Mouse (Mus musculus) embryonic facial prominence, embryonic 15.5 days (tissue): ENCODE results near the gene Tpsg1. TPM values are rescaled to one million over a fixed set of nuclear protein-coding genes. Genes with fewer than 3 reads are reported as not detected.

ENCODE experiments used
- ATAC-seq: fragments of 200-750 bp; cut with Nextera tagmentation; 2 replicates; pipeline ENCODE4 v1.8.0; 2017; ENCODE audit warnings: low read depth, moderate TSS enrichment; ENCODE audit not compliant: insufficient number of reproducible peaks, low FRiP score, low TSS enrichment
- H3K27ac ChIP-seq: fragments of 300-500 bp; sonication (generic); replicated peaks from 2 replicates; pipeline ENCODE4 v1.5.1; 2015; ENCODE audit warnings: mild to moderate bottlenecking, inconsistent platforms
- H3K27me3 ChIP-seq: fragments of 300-500 bp; sonication (generic); 2 replicates; pipeline ENCODE4 v1.6.1; 2015; ENCODE audit warnings: inconsistent platforms
- H3K36me3 ChIP-seq: fragments of 300-500 bp; sonication (generic); 2 replicates; pipeline ENCODE4 v1.6.1; 2015; ENCODE audit warnings: mild to moderate bottlenecking, inconsistent platforms
- H3K4me1 ChIP-seq: fragments of 300-500 bp; sonication (generic); 2 replicates; pipeline ENCODE4 v1.6.1; 2015; ENCODE audit warnings: inconsistent platforms
- H3K4me2 ChIP-seq: fragments of 300-500 bp; sonication (generic); replicated peaks from 2 replicates; pipeline ENCODE4 v1.6.1; 2015; ENCODE audit warnings: mild to moderate bottlenecking, inconsistent platforms
- H3K4me3 ChIP-seq: fragments of 300-500 bp; sonication (generic); replicated peaks from 2 replicates; pipeline ENCODE4 v1.5.1; 2015; ENCODE audit warnings: mild to moderate bottlenecking, inconsistent platforms
- H3K9ac ChIP-seq: fragments of 300-500 bp; sonication (generic); 2 replicates; pipeline ENCODE4 v1.6.1; 2015; ENCODE audit warnings: inconsistent platforms
- H3K9me3 ChIP-seq: fragments of 300-500 bp; sonication (generic); replicated peaks from 2 replicates; pipeline ENCODE4 v1.6.1; 2016; ENCODE audit warnings: inconsistent platforms
- WGBS: fragments of 180-500 bp; shearing (Covaris S2); methylation state at CpG from one replicate; pipeline ENCODE4 v1.1.7; 2015; 5-methylcytosine and 5-hydroxymethylcytosine counted together
- polyA plus RNA-seq: library from polyadenylated mRNA; unstranded; fragments of >200 nt; fragmentation: Nextera tagmentation; extraction: Ambion mirVana; gene quantifications from 2 replicates; pipeline ENCODE4 v1.2.1, GENCODE M21; 2015

The Tpsg1 gene
- polyA plus RNA-seq, 1 experiment from 2014 or later = 10.3 TPM

GRCm38 (mm10) chr17:25418926-25419325 is 49.9 kb downstream of the Tpsg1 start:
- H3K27me3 ChIP-seq = no peaks in the 10 kb centered on the region
- no peaks in the 10 kb centered on the region for H3K9me3 ChIP-seq
- no peak overlapping the region; the same call in 1 of the 2 replicates for H3K27ac ChIP-seq
- no peak overlapping the region for H3K9ac ChIP-seq
- peak; percentile 55 for ATAC-seq
- H3K36me3 ChIP-seq = no peaks in the 10 kb centered on the region
- no peak overlapping the region for H3K4me3 ChIP-seq
- H3K4me1 ChIP-seq = peaks cover 34% of the 10 kb centered on the region
- 42% methylated on average over 9 of the region's 9 CpGs for WGBS
- H3K4me2 ChIP-seq = no peak overlapping the region

DNA sequence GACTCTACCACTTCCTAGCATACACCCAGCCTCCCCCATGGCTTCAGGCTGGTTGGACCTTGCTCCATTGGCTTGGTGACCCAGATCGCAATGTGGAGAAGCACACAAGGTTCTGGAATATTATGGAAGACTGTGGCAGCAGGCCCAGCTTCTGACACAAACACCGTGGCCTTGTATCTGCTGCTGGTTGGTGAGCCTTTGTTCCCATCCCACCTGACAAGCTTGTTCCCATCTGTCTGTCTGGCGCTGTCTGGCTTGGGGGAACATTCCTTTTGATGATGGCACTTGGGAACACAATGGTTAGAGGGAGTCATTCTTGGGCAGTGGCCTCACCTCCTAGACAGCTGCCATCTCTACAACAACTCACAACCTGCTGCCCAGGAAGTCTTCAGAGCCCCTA is 51.9 kb downstream of the Tpsg1 start:
- no peak for ATAC-seq
- Histone ChIP-seq H3K4me3 (no peak overlapping the region), H3K4me2 (no peak overlapping the region), H3K9me3 (no peaks in the 10 kb centered on the region), H3K27me3 (no peaks in the 10 kb centered on the region), H3K36me3 (no peaks in the 10 kb centered on the region), H3K4me1 (peaks cover 13% of the 10 kb centered on the region), H3K9ac (no peak overlapping the region), H3K27ac (no peak overlapping the region)
- WGBS = 81% methylated on average over 3 of the region's 3 CpGs

Other genes starting within 250 kb of the Tpsg1 start
- gene Ptx4, start 248.5 kb upstream of the Tpsg1 start, polyA plus RNA-seq = 2.2 and 2.8 TPM in 2 replicates
- 27.3 and 27.4 TPM in 2 replicates for gene Clcn7, start 235.9 kb upstream of the Tpsg1 start, polyA plus RNA-seq
- 0.16 and 0.24 TPM in 2 replicates for gene Ccdc154, start 206.8 kb upstream of the Tpsg1 start, polyA plus RNA-seq
- 1.5 and 2.0 TPM in 2 replicates for gene Gm38655, start 193.8 kb upstream of the Tpsg1 start, polyA plus RNA-seq
- 31.5 and 31.6 TPM in 2 replicates for gene BC003965, start 184.7 kb upstream of the Tpsg1 start, polyA plus RNA-seq
- 9.4 and 10.2 TPM in 2 replicates for gene Unkl, start 180.9 kb upstream of the Tpsg1 start, polyA plus RNA-seq
- 40.8 and 42.7 TPM in 2 replicates for gene Gnptg, start 129.1 kb upstream of the Tpsg1 start, polyA plus RNA-seq
- gene Tsr3, start 129.1 kb upstream of the Tpsg1 start, polyA plus RNA-seq = 50.8 and 53.2 TPM in 2 replicates
- 1.3 and 1.6 TPM in 2 replicates for gene Baiap3, start 112.9 kb upstream of the Tpsg1 start, polyA plus RNA-seq
- 513 and 543 TPM in 2 replicates for gene Ube2i, start 94.7 kb upstream of the Tpsg1 start, polyA plus RNA-seq
- 6.9 and 7.0 TPM in 2 replicates for gene Prss34, start 70.9 kb upstream of the Tpsg1 start, polyA plus RNA-seq
- not detected in 2 replicates for gene Prss28, start 60.6 kb upstream of the Tpsg1 start, polyA plus RNA-seq
- not detected in 2 replicates for gene Prss29, start 50.6 kb upstream of the Tpsg1 start, polyA plus RNA-seq
- 4.1 and 6.2 TPM in 2 replicates for gene Tpsab1, start 23.7 kb upstream of the Tpsg1 start, polyA plus RNA-seq
- gene Tpsb2, start 3.0 kb upstream of the Tpsg1 start, polyA plus RNA-seq = 167 and 237 TPM in 2 replicates
- gene Cacna1h, start 64.5 kb downstream of the Tpsg1 start, polyA plus RNA-seq = 4.3 and 5.7 TPM in 2 replicates
- 3.5 and 6.2 TPM in 2 replicates for gene Tekt4, start 85.3 kb downstream of the Tpsg1 start, polyA plus RNA-seq
- 0.17 and 0.27 TPM in 2 replicates for gene Sstr5, start 128.0 kb downstream of the Tpsg1 start, polyA plus RNA-seq
- gene Sox8, start 201.4 kb downstream of the Tpsg1 start, polyA plus RNA-seq = 13.1 and 13.7 TPM in 2 replicates
- gene Lmf1, start 209.8 kb downstream of the Tpsg1 start, polyA plus RNA-seq = 29.0 and 31.4 TPM in 2 replicates